In genomic region chr17:33889941-33890532, GRCm38 (mm10) we compare ENCODE assay signal across 13 mouse cellular contexts. TPM values are rescaled to one million over a fixed set of nuclear protein-coding genes. Genes with fewer than 3 reads are reported as not detected.
DNase-seq lines count a peak whose midpoint lies in the region; ATAC-seq and TF ChIP-seq lines count a peak whose summit lies in the region.
"Not testable (repeated sequence)": the region's sequence is repeated elsewhere in the genome, so short reads cannot be mapped to it uniquely, and the experiment has no call there.
"Had no signal": no experiment of that assay in that cellular context is flagged by ENCODE, and none has a peak within 500 bp of the region (broad histone marks: within the 10 kb centered on the region; RNA-seq: fewer than 3 reads in every experiment).

No protein-coding gene starts in this region.

- not testable (repeated sequence) for TF ChIP-seq CTCF in CH12.LX (conservative IDR thresholded peaks at IDR 0.05 in 1 of 2, IDR thresholded peaks at IDR 0.05 in 1 of 2; ENCODE audit: low read depth in 2 of 2, low read length in 2 of 2); spleen, adult 2 months (IDR thresholded peaks at IDR 0.05; ENCODE audit: extremely low read depth, insufficient read depth, insufficient read length, insufficient replicate concordance)

- WGBS in forebrain, embryonic 15.5 days: 0% methylated on average over 36 of the region's 44 CpGs
- WGBS in hindbrain, embryonic 11.5 days: under 1% methylated on average over 39 of the region's 44 CpGs
- WGBS in kidney, embryonic 15.5 days: under 1% methylated on average over 36 of the region's 44 CpGs
- WGBS in liver, embryonic 13.5 days (ENCODE audit: insufficient replicate concordance): under 1% methylated on average over 44 of the region's 44 CpGs
- WGBS in midbrain, embryonic 12.5 days: under 1% methylated on average over 26 of the region's 44 CpGs
- 1% methylated on average over 41 of the region's 44 CpGs for WGBS in spleen, adult 2 months

- in situ Hi-C loops in CH12.LX (cut with MboI; ENCODE audit: low pct_ligation_motif_present, low pct_unique_long_range_greater_than_20kb, low sequenced_read_pairs): not testable (repeated sequence)

- H3K9me3 ChIP-seq in CH12.LX (replicated peaks; ENCODE audit: low read length); forebrain, embryonic 15.5 days; hindbrain, embryonic 11.5 days (ENCODE audit: control insufficient read depth, low read length); kidney, embryonic 15.5 days (replicated peaks); liver, embryonic 13.5 days (replicated peaks); midbrain, embryonic 12.5 days: not testable (repeated sequence)

- dilution Hi-C loops in CH12.LX (cut with MboI; ENCODE audit: extremely low pct_ligation_motif_present, extremely low pct_unique_long_range_greater_than_20kb, low sequenced_read_pairs): not testable (repeated sequence)

- H3K4me2 ChIP-seq in CH12.LX (ENCODE audit: insufficient read depth, low read depth, poor library complexity, severe bottlenecking): peak overlapping the region; percentile 50
- H3K4me2 ChIP-seq in forebrain, embryonic 15.5 days (replicated peaks): peak overlapping the region; percentile 67
- H3K4me2 ChIP-seq in hindbrain, embryonic 11.5 days (replicated peaks; ENCODE audit: low read depth, low read length): peak overlapping the region; percentile 55
- H3K4me2 ChIP-seq in kidney, embryonic 15.5 days: peak overlapping the region; percentile 63
- peak overlapping the region; percentile 76 for H3K4me2 ChIP-seq in liver, embryonic 13.5 days
- H3K4me2 ChIP-seq in midbrain, embryonic 12.5 days (replicated peaks): peak overlapping the region; percentile 66

- H3K4me3 ChIP-seq in CH12.LX (replicated peaks in 1 of 3; ENCODE audit: low read depth in 2 of 3, low read length in 2 of 3, poor library complexity in 1 of 3): peak overlapping the region; percentile 73 to 95 (median 73)
- H3K4me3 ChIP-seq in forebrain, embryonic 15.5 days: peak overlapping the region; percentile 65
- peak overlapping the region; percentile 59 for H3K4me3 ChIP-seq in hindbrain, embryonic 11.5 days (ENCODE audit: low read depth, low read length)
- peak overlapping the region; percentile 71 for H3K4me3 ChIP-seq in kidney, embryonic 15.5 days (replicated peaks)
- peak overlapping the region; percentile 82 for H3K4me3 ChIP-seq in liver, embryonic 13.5 days (replicated peaks)
- peak overlapping the region; percentile 71 for H3K4me3 ChIP-seq in midbrain, embryonic 12.5 days
- peak overlapping the region; percentile 74 for H3K4me3 ChIP-seq in spleen, adult 2 months (ENCODE audit: extremely low read depth, insufficient read depth, insufficient read length)

- DNase-seq in CH12.LX (ENCODE audit: extremely low read depth); hindbrain, embryonic 11.5 days (ENCODE audit: low spot score); liver, embryonic 13.5 days; spleen, adult 2 months (ENCODE audit: low read depth in 1 of 2, low spot score in 2 of 2): not testable (repeated sequence)
- DNase-seq in embryo, embryonic 10.5 days (ENCODE audit: low spot score): peak; percentile 31

- peaks cover 27% of the 10 kb centered on the region for H3K79me2 ChIP-seq in CH12.LX (replicated peaks; ENCODE audit: control insufficient read depth, extremely low read depth, insufficient read depth, poor library complexity, severe bottlenecking)

- not testable (repeated sequence) for TF ChIP-seq EP300 in CH12.LX (IDR thresholded peaks at IDR 0.05; ENCODE audit: low read length)

- TF ChIP-seq POLR2A in CH12.LX (IDR thresholded peaks at IDR 0.05; ENCODE audit: low read depth, low read length); spleen, adult 2 months (IDR thresholded peaks at IDR 0.05; ENCODE audit: low read depth, low read length): not testable (repeated sequence)

- H3K27ac ChIP-seq in CH12.LX (ENCODE audit: insufficient read depth, low read depth): peak overlapping the region; percentile 56; the same call in 1 of the 2 replicates
- H3K27ac ChIP-seq in forebrain, embryonic 15.5 days (replicated peaks); spleen, adult 2 months (ENCODE audit: insufficient read depth, low read length): not testable (repeated sequence)
- H3K27ac ChIP-seq in hindbrain, embryonic 11.5 days (ENCODE audit: low read depth, low read length): peak overlapping the region; percentile 67
- peak overlapping the region; percentile 78 for H3K27ac ChIP-seq in kidney, embryonic 15.5 days
- peak overlapping the region; percentile 85 for H3K27ac ChIP-seq in liver, embryonic 13.5 days
- peak overlapping the region; percentile 71 for H3K27ac ChIP-seq in midbrain, embryonic 12.5 days (replicated peaks)

- H3K9ac ChIP-seq in CH12.LX (ENCODE audit: insufficient read depth, low read depth): peak overlapping the region; percentile 73
- H3K9ac ChIP-seq in forebrain, embryonic 15.5 days (replicated peaks): peak overlapping the region; percentile 49
- peak overlapping the region; percentile 62 for H3K9ac ChIP-seq in hindbrain, embryonic 11.5 days (ENCODE audit: low read depth, low read length)
- H3K9ac ChIP-seq in kidney, embryonic 15.5 days: peak overlapping the region; percentile 68
- H3K9ac ChIP-seq in liver, embryonic 13.5 days: peak overlapping the region; percentile 92
- peak overlapping the region; percentile 70 for H3K9ac ChIP-seq in midbrain, embryonic 12.5 days (replicated peaks)

- H3K27me3 ChIP-seq in CH12.LX (replicated peaks); forebrain, embryonic 15.5 days; hindbrain, embryonic 11.5 days (ENCODE audit: control insufficient read depth, insufficient read depth, low read length); kidney, embryonic 15.5 days; liver, embryonic 13.5 days; midbrain, embryonic 12.5 days; spleen, adult 2 months (ENCODE audit: control insufficient read depth, insufficient read depth, low read length): not testable (repeated sequence)

- peaks cover 7 to 12% of the 10 kb centered on the region in 2 experiments for H3K36me3 ChIP-seq in CH12.LX (replicated peaks in 1 of 2; ENCODE audit: control insufficient read depth in 1 of 2, insufficient read depth in 1 of 2, low read length in 1 of 2)
- not testable (repeated sequence) for H3K36me3 ChIP-seq in forebrain, embryonic 15.5 days; hindbrain, embryonic 11.5 days (ENCODE audit: control insufficient read depth, insufficient read depth, low read length); spleen, adult 2 months (ENCODE audit: control insufficient read depth, insufficient read depth, low read length)
- peaks cover 16% of the 10 kb centered on the region for H3K36me3 ChIP-seq in kidney, embryonic 15.5 days
- peaks cover 25% of the 10 kb centered on the region for H3K36me3 ChIP-seq in liver, embryonic 13.5 days
- H3K36me3 ChIP-seq in midbrain, embryonic 12.5 days: peaks cover 14% of the 10 kb centered on the region

- ATAC-seq in forebrain, embryonic 15.5 days (replicated peaks): peak; percentile 24; the same call in 1 of the 2 replicates
- not testable (repeated sequence) for ATAC-seq in hindbrain, embryonic 11.5 days (ENCODE audit: low FRiP score); kidney, embryonic 15.5 days (replicated peaks; ENCODE audit: low FRiP score); midbrain, embryonic 12.5 days (ENCODE audit: low FRiP score, low read depth)
- peak; percentile 4 for ATAC-seq in liver, embryonic 13.5 days (ENCODE audit: low read depth)

- peaks cover 0 to 11% of the 10 kb centered on the region in 2 experiments; a peak in 1 of 4 replicates for H3K4me1 ChIP-seq in CH12.LX (ENCODE audit: control insufficient read depth in 1 of 2, insufficient read depth in 2 of 2)
- peaks cover 13% of the 10 kb centered on the region for H3K4me1 ChIP-seq in forebrain, embryonic 15.5 days
- not testable (repeated sequence) for H3K4me1 ChIP-seq in hindbrain, embryonic 11.5 days (replicated peaks; ENCODE audit: control insufficient read depth, insufficient read depth, low read length); spleen, adult 2 months (ENCODE audit: control insufficient read depth, insufficient read depth, insufficient read length)
- H3K4me1 ChIP-seq in kidney, embryonic 15.5 days: peaks cover 18% of the 10 kb centered on the region
- H3K4me1 ChIP-seq in liver, embryonic 13.5 days (replicated peaks): peaks cover 27% of the 10 kb centered on the region
- H3K4me1 ChIP-seq in midbrain, embryonic 12.5 days: peaks cover 19% of the 10 kb centered on the region

- not testable (repeated sequence) for TF ChIP-seq RAD21 in CH12.LX (IDR thresholded peaks at IDR 0.05; ENCODE audit: low read depth, low read length)

RNA-seq across cellular contexts. Expression of gene Kifc1, which starts 0.4 kb away (rescaled TPM):
- total RNA-seq in CH12.LX (2012; rRNA removed) (22.3 and 23.0 TPM in 2 replicates), CH12.LX (2014; rRNA removed) (15.2 and 16.0 TPM in 2 replicates)
- polyA plus RNA-seq in CH12.LX (2012; ENCODE audit: insufficient read length, low read depth): 41.2 and 46.6 TPM in 2 replicates
- polyA plus RNA-seq in forebrain, embryonic 15.5 days (2015; fragmentation: Nextera tagmentation; extraction: Ambion mirVana): 3.3 and 4.3 TPM in 2 replicates
- polyA plus RNA-seq in hindbrain, embryonic 11.5 days (2014; fragmentation: Nextera tagmentation; extraction: Ambion mirVana): 5.3 and 9.9 TPM in 2 replicates
- polyA plus RNA-seq in kidney, embryonic 15.5 days (2015; fragmentation: Nextera tagmentation; extraction: Ambion mirVana): 8.2 and 9.1 TPM in 2 replicates
- 6.9 and 7.6 TPM in 2 replicates for polyA plus RNA-seq in liver, embryonic 13.5 days (2015; fragmentation: Nextera tagmentation; extraction: Ambion mirVana)
- 3.8 and 4.4 TPM in 2 replicates for polyA plus RNA-seq in midbrain, embryonic 12.5 days (2016; fragmentation: Nextera tagmentation; extraction: Ambion mirVana)
- 11.5 and 15.3 TPM in 2 replicates for polyA plus RNA-seq in spleen, adult 2 months (2012; rRNA removed)

RNA-seq across cellular contexts. Expression of gene Platr17, which starts 14.9 kb away (rescaled TPM):
- not detected in 2 replicates for total RNA-seq in CH12.LX (2012; rRNA removed)
- not detected in 2 replicates for total RNA-seq in CH12.LX (2014; rRNA removed)
- polyA plus RNA-seq in CH12.LX (2012; ENCODE audit: insufficient read length, low read depth): not detected in 2 replicates
- 0.32 and 0.80 TPM in 2 replicates for polyA plus RNA-seq in forebrain, embryonic 15.5 days (2015; fragmentation: Nextera tagmentation; extraction: Ambion mirVana)
- polyA plus RNA-seq in hindbrain, embryonic 11.5 days (2014; fragmentation: Nextera tagmentation; extraction: Ambion mirVana): 0.86 TPM in 1 of 2 replicates, not detected in the other
- polyA plus RNA-seq in kidney, embryonic 15.5 days (2015; fragmentation: Nextera tagmentation; extraction: Ambion mirVana): 0.19 TPM in 1 of 2 replicates, not detected in the other
- polyA plus RNA-seq in liver, embryonic 13.5 days (2015; fragmentation: Nextera tagmentation; extraction: Ambion mirVana): 0.60 and 0.91 TPM in 2 replicates
- polyA plus RNA-seq in midbrain, embryonic 12.5 days (2016; fragmentation: Nextera tagmentation; extraction: Ambion mirVana): 0.23 and 0.38 TPM in 2 replicates
- polyA plus RNA-seq in spleen, adult 2 months (2012; rRNA removed): 0.47 and 0.68 TPM in 2 replicates
- total RNA-seq: adrenal gland, postnatal 25 days; gastrocnemius, postnatal 36 days had no signal

RNA-seq across cellular contexts. Expression of gene Gm7029, which starts 16.4 kb away (rescaled TPM):
- total RNA-seq in CH12.LX (2012; rRNA removed) (not detected in 2 replicates), CH12.LX (2014; rRNA removed) (not detected in 2 replicates)
- not detected in 2 replicates for polyA plus RNA-seq in CH12.LX (2012; ENCODE audit: insufficient read length, low read depth)
- not detected in 2 replicates for polyA plus RNA-seq in forebrain, embryonic 15.5 days (2015; fragmentation: Nextera tagmentation; extraction: Ambion mirVana)
- polyA plus RNA-seq in hindbrain, embryonic 11.5 days (2014; fragmentation: Nextera tagmentation; extraction: Ambion mirVana): not detected in 2 replicates
- not detected in 2 replicates for polyA plus RNA-seq in kidney, embryonic 15.5 days (2015; fragmentation: Nextera tagmentation; extraction: Ambion mirVana)
- polyA plus RNA-seq in liver, embryonic 13.5 days (2015; fragmentation: Nextera tagmentation; extraction: Ambion mirVana): not detected in 2 replicates
- polyA plus RNA-seq in midbrain, embryonic 12.5 days (2016; fragmentation: Nextera tagmentation; extraction: Ambion mirVana): not detected in 2 replicates
- 3.2 and 9.3 TPM in 2 replicates for polyA plus RNA-seq in spleen, adult 2 months (2012; rRNA removed)
- total RNA-seq: adrenal gland, postnatal 25 days; gastrocnemius, postnatal 36 days; layer of hippocampus, adult 8-10 months; left cerebral cortex, postnatal 36 days had no signal
- polyA plus RNA-seq: urinary bladder, adult 2 months had no signal

RNA-seq across cellular contexts. Expression of gene Daxx, which starts 19.2 kb away (rescaled TPM):
- total RNA-seq in CH12.LX (2012; rRNA removed) (33.8 and 48.3 TPM in 2 replicates), CH12.LX (2014; rRNA removed) (31.6 and 32.3 TPM in 2 replicates)
- polyA plus RNA-seq in CH12.LX (2012; ENCODE audit: insufficient read length, low read depth): 53.0 and 64.7 TPM in 2 replicates
- polyA plus RNA-seq in forebrain, embryonic 15.5 days (2015; fragmentation: Nextera tagmentation; extraction: Ambion mirVana): 61.5 and 63.5 TPM in 2 replicates
- 47.0 and 60.0 TPM in 2 replicates for polyA plus RNA-seq in hindbrain, embryonic 11.5 days (2014; fragmentation: Nextera tagmentation; extraction: Ambion mirVana)
- 47.6 and 60.0 TPM in 2 replicates for polyA plus RNA-seq in kidney, embryonic 15.5 days (2015; fragmentation: Nextera tagmentation; extraction: Ambion mirVana)
- polyA plus RNA-seq in liver, embryonic 13.5 days (2015; fragmentation: Nextera tagmentation; extraction: Ambion mirVana): 25.5 and 27.6 TPM in 2 replicates
- 64.6 and 66.2 TPM in 2 replicates for polyA plus RNA-seq in midbrain, embryonic 12.5 days (2016; fragmentation: Nextera tagmentation; extraction: Ambion mirVana)
- polyA plus RNA-seq in spleen, adult 2 months (2012; rRNA removed): 56.8 and 65.6 TPM in 2 replicates

RNA-seq across cellular contexts. Expression of gene Tapbp, which starts 25.7 kb away (rescaled TPM):
- total RNA-seq in CH12.LX (2012; rRNA removed) (114 and 134 TPM in 2 replicates), CH12.LX (2014; rRNA removed) (44.3 and 45.3 TPM in 2 replicates)
- 96.7 and 116 TPM in 2 replicates for polyA plus RNA-seq in CH12.LX (2012; ENCODE audit: insufficient read length, low read depth)
- polyA plus RNA-seq in forebrain, embryonic 15.5 days (2015; fragmentation: Nextera tagmentation; extraction: Ambion mirVana): 18.2 and 18.4 TPM in 2 replicates
- 14.5 and 16.6 TPM in 2 replicates for polyA plus RNA-seq in hindbrain, embryonic 11.5 days (2014; fragmentation: Nextera tagmentation; extraction: Ambion mirVana)
- 28.3 and 35.9 TPM in 2 replicates for polyA plus RNA-seq in kidney, embryonic 15.5 days (2015; fragmentation: Nextera tagmentation; extraction: Ambion mirVana)
- 27.6 and 30.5 TPM in 2 replicates for polyA plus RNA-seq in liver, embryonic 13.5 days (2015; fragmentation: Nextera tagmentation; extraction: Ambion mirVana)
- 19.1 and 21.9 TPM in 2 replicates for polyA plus RNA-seq in midbrain, embryonic 12.5 days (2016; fragmentation: Nextera tagmentation; extraction: Ambion mirVana)
- 188 and 240 TPM in 2 replicates for polyA plus RNA-seq in spleen, adult 2 months (2012; rRNA removed)
